Mouse (Mus musculus): Measurements from ENCODE around the gene B3galt1. TPM values are rescaled to one million over a fixed set of nuclear protein-coding genes. Genes with fewer than 3 reads are reported as not detected.

Gene B3galt1
- total RNA-seq, 2 experiments from 2014 or later = 6.5 to 6.8 TPM

Small RNAs within 50 kb of the gene (microRNA-seq; reads per million reads assigned to microRNA genes)
- gene Mir6335 = not detected
- 0.63 reads per million for gene Mir7224

Other genes with a start within 250 kb of the B3galt1 start
- not detected for gene Gm21830, start 152.1 kb upstream of the B3galt1 start, total RNA-seq (2021)
- not detected for gene Gm26727, start 132.7 kb upstream of the B3galt1 start, total RNA-seq (2021)
- gene Xirp2, start 119.9 kb upstream of the B3galt1 start, total RNA-seq (2021) = 100 to 1,000 TPM in 1 of 2 experiments, 10 to 100 TPM in 1; 98.1 to 112 TPM

Measured in gastrocnemius, postnatal 4 days (tissue).